Mouse (Mus musculus): ENCODE data around the gene Il33.
"Not testable (repeated sequence)": the region's sequence is repeated elsewhere in the genome, so short reads cannot be mapped to it uniquely, and the experiment has no call there.

Il33 gene

GRCm38 (mm10) chr19:29937445-29937844 lies 12.5 kb downstream of the Il33 start:
- no peak for DNase-seq (ENCODE audit: low read depth, low spot score)

GRCm38 (mm10) chr19:29940239-29940638 lies 15.3 kb downstream of the Il33 start:
- no peak for DNase-seq (ENCODE audit: low read depth, low spot score)

GRCm38 (mm10) chr19:29941208-29941607 lies 16.3 kb downstream of the Il33 start:
- DNase-seq (ENCODE audit: low read depth, low spot score): peak; percentile 33

GRCm38 (mm10) chr19:29942358-29942757 lies 17.4 kb downstream of the Il33 start:
- no peak for DNase-seq (ENCODE audit: low read depth, low spot score)

- DNase-seq (ENCODE audit: low read depth, low spot score): no peak
Measured at GRCm38 (mm10) chr19:29944426-29944825, 19.5 kb downstream of the Il33 start.

- DNase-seq (ENCODE audit: low read depth, low spot score): not testable (repeated sequence)
Measured at GRCm38 (mm10) chr19:29944935-29945334, 20.0 kb downstream of the Il33 start.

GRCm38 (mm10) chr19:29945557-29946422 lies 20.9 kb downstream of the Il33 start:
- DNase-seq (ENCODE audit: low read depth, low spot score): peak; percentile 45

GRCm38 (mm10) chr19:29946423-29946716 lies 21.5 kb downstream of the Il33 start:
- no peak for DNase-seq (ENCODE audit: low read depth, low spot score)

GRCm38 (mm10) chr19:29947056-29947455 lies 22.1 kb downstream of the Il33 start:
- DNase-seq (ENCODE audit: low read depth, low spot score): no peak

- DNase-seq (ENCODE audit: low read depth, low spot score): no peak
Measured at GRCm38 (mm10) chr19:29947891-29948801, 23.2 kb downstream of the Il33 start.

GRCm38 (mm10) chr19:29952538-29952937 lies 27.6 kb downstream of the Il33 start:
- no peak for DNase-seq (ENCODE audit: low read depth, low spot score)

GRCm38 (mm10) chr19:29953833-29954232 lies 28.9 kb downstream of the Il33 start:
- DNase-seq (ENCODE audit: low read depth, low spot score): no peak

- DNase-seq (ENCODE audit: low read depth, low spot score): no peak
Measured at GRCm38 (mm10) chr19:29955454-29955853, 30.5 kb downstream of the Il33 start.

GRCm38 (mm10) chr19:29960906-29961305 lies 36.0 kb downstream of the Il33 start:
- no peak for DNase-seq (ENCODE audit: low read depth, low spot score)

GRCm38 (mm10) chr19:29961842-29962241 lies 36.9 kb downstream of the Il33 start:
- no peak for DNase-seq (ENCODE audit: low read depth, low spot score)

GRCm38 (mm10) chr19:29963598-29964092 lies 38.7 kb downstream of the Il33 start:
- no peak for DNase-seq (ENCODE audit: low read depth, low spot score)

GRCm38 (mm10) chr19:29967960-29968359 lies 43.0 kb downstream of the Il33 start:
- DNase-seq (ENCODE audit: low read depth, low spot score): no peak

GRCm38 (mm10) chr19:29973396-29973795 lies 48.5 kb downstream of the Il33 start:
- DNase-seq (ENCODE audit: low read depth, low spot score): no peak

GRCm38 (mm10) chr19:29978847-29979246 lies 53.9 kb downstream of the Il33 start:
- peak; percentile 80 for DNase-seq (ENCODE audit: low read depth, low spot score)

- no peak for DNase-seq (ENCODE audit: low read depth, low spot score)
Measured at GRCm38 (mm10) chr19:29979452-29980089, 54.7 kb downstream of the Il33 start.

GRCm38 (mm10) chr19:29984208-29985005 lies 59.5 kb downstream of the Il33 start:
- DNase-seq (ENCODE audit: low read depth, low spot score): peak; percentile 38
